Comparison of ENCODE assay signal across 19 mouse cellular contexts in genomic region chr14:55579511-55580496, GRCm38 (mm10). TPM values are rescaled to one million over a fixed set of nuclear protein-coding genes. Genes with fewer than 3 reads are reported as not detected.
DNase-seq lines count a peak whose midpoint lies in the region; ATAC-seq and TF ChIP-seq lines count a peak whose summit lies in the region.
"Had no signal": no experiment of that assay in that cellular context is flagged by ENCODE, and none has a peak within 500 bp of the region (broad histone marks: within the 10 kb centered on the region; RNA-seq: fewer than 3 reads in every experiment).

No protein-coding gene starts in this region.

- no peaks in the 10 kb centered on the region for H3K36me3 ChIP-seq in heart, adult 2 months (ENCODE audit: control insufficient read depth, insufficient read depth, low read length)
- peaks cover 13% of the 10 kb centered on the region; the same call in 1 of the 2 replicates for H3K36me3 ChIP-seq in liver, embryonic 11.5 days (ENCODE audit: control insufficient read depth, insufficient read depth, low read length)
- H3K36me3 ChIP-seq in MEL (ENCODE audit: control insufficient read depth in 1 of 2, insufficient read depth in 2 of 2, low read length in 2 of 2) = peaks cover 0 to 16% of the 10 kb centered on the region in 2 experiments; a peak in 2 of 4 replicates
- no peaks in the 10 kb centered on the region for H3K36me3 ChIP-seq in myocyte (ENCODE audit: control insufficient read depth, insufficient read depth)

- no peak for ATAC-seq in liver, embryonic 11.5 days (replicated peaks; ENCODE audit: low FRiP score)
- ATAC-seq in megakaryocyte, adult 5-6 weeks (ENCODE audit: poor library complexity, severe bottlenecking) = no peak

- no peak overlapping the region for H3K9ac ChIP-seq in heart, adult 2 months (ENCODE audit: low read depth, low read length)
- no peak overlapping the region for H3K9ac ChIP-seq in liver, embryonic 11.5 days (ENCODE audit: low read depth, low read length)
- no peak overlapping the region for H3K9ac ChIP-seq in MEL (ENCODE audit: control insufficient read depth, low read depth, low read length, poor library complexity, severe bottlenecking)
- H3K9ac ChIP-seq: stomach, embryonic 15.5 days had no signal

- peak overlapping the region; percentile 77 for H3K4me2 ChIP-seq in liver, embryonic 11.5 days
- H3K4me2 ChIP-seq in myocyte (ENCODE audit: low read depth) = no peak overlapping the region

- intact Hi-C loops in heart, adult 2 months (cut with DNase I) = no loop called here
- intact Hi-C loops in heart, postnatal 25 days (cut with DNase I) = no loop called here

- no peak overlapping the region for H3ac ChIP-seq in myocyte (ENCODE audit: control insufficient read depth, insufficient read length)

- H3K9me3 ChIP-seq in liver, embryonic 11.5 days (ENCODE audit: control insufficient read depth, low read length) = no peaks in the 10 kb centered on the region
- no peaks in the 10 kb centered on the region for H3K9me3 ChIP-seq in MEL (replicated peaks; ENCODE audit: insufficient read depth, low read length)
- H3K9me3 ChIP-seq: stomach, embryonic 15.5 days had no signal

- H3K79me2 ChIP-seq in heart, adult 2 months (replicated peaks; ENCODE audit: control insufficient read depth, insufficient read depth, low read length) = 0 out of 2 replicates have a peak, but pooled peaks cover 4% of the 10 kb centered on the region
- H3K79me2 ChIP-seq in MEL (ENCODE audit: control insufficient read depth, insufficient read depth, low read length, poor library complexity) (peaks cover 11% of the 10 kb centered on the region), myocyte (ENCODE audit: control insufficient read depth, insufficient read depth) (no peaks in the 10 kb centered on the region)

- 85% methylated on average over 23 of the region's 23 CpGs for WGBS in heart, adult 2 months
- WGBS in liver, embryonic 11.5 days = 86% methylated on average over 23 of the region's 23 CpGs

- TF ChIP-seq EP300 in heart, adult 2 months (IDR thresholded peaks at IDR 0.05; ENCODE audit: insufficient read depth, low read depth, low read length) = no peak
- TF ChIP-seq EP300 in MEL (IDR thresholded peaks at IDR 0.05; ENCODE audit: low read depth in 1 of 2, low read length in 2 of 2) = no peak

- no peak for TF ChIP-seq CTCF in heart, adult 2 months (IDR thresholded peaks at IDR 0.05)
- TF ChIP-seq CTCF in MEL (IDR thresholded peaks at IDR 0.05 in 2 of 3, conservative IDR thresholded peaks at IDR 0.05 in 1 of 3; ENCODE audit: control insufficient read depth in 1 of 3, insufficient read depth in 1 of 3, low read depth in 2 of 3, low read length in 3 of 3, poor library complexity in 1 of 3, severe bottlenecking in 1 of 3) = no peak

- peaks cover 3% of the 10 kb centered on the region; the same call in 1 of the 2 replicates for H3K4me1 ChIP-seq in heart, adult 2 months (ENCODE audit: control insufficient read depth, insufficient read depth, low read length)
- H3K4me1 ChIP-seq in liver, embryonic 11.5 days (replicated peaks; ENCODE audit: control insufficient read depth, insufficient read depth, low read length) = peaks cover 28% of the 10 kb centered on the region
- H3K4me1 ChIP-seq in MEL (ENCODE audit: control insufficient read depth in 1 of 2, insufficient read depth in 2 of 2, low read length in 2 of 2) = peaks cover 3 to 18% of the 10 kb centered on the region in 2 experiments

- no peak overlapping the region for H3K27ac ChIP-seq in heart, adult 2 months
- H3K27ac ChIP-seq in liver, embryonic 11.5 days (ENCODE audit: low read depth, low read length) = peak overlapping the region; percentile 35
- H3K27ac ChIP-seq in MEL (ENCODE audit: control insufficient read depth, low read depth, low read length) = no peak overlapping the region

- TF ChIP-seq POLR2A in heart, adult 2 months (IDR thresholded peaks at IDR 0.05; ENCODE audit: insufficient read depth, low read depth, low read length) = peak; percentile 33; the same call in 1 of the 2 replicates
- TF ChIP-seq POLR2A in MEL (IDR thresholded peaks at IDR 0.05; ENCODE audit: control insufficient read depth in 1 of 2, insufficient read depth in 1 of 2, low read depth in 1 of 2, low read length in 2 of 2, poor library complexity in 1 of 2) (no peak), myocyte (IDR thresholded peaks at IDR 0.05; ENCODE audit: insufficient read length, low read depth) (no peak)

- no peak overlapping the region for H3K4me3 ChIP-seq in heart, adult 2 months
- no peak overlapping the region for H3K4me3 ChIP-seq in liver, embryonic 11.5 days (ENCODE audit: low read depth, low read length)
- H3K4me3 ChIP-seq in MEL (ENCODE audit: control insufficient read depth in 1 of 2, insufficient read depth in 1 of 2, low read depth in 2 of 2, low read length in 2 of 2) = no peak overlapping the region
- peak overlapping the region; percentile 52 for H3K4me3 ChIP-seq in myocyte

- TF ChIP-seq RAD21 in MEL (IDR thresholded peaks at IDR 0.05; ENCODE audit: low read depth, low read length) = no peak

- DNase-seq in heart, adult 2 months = no peak
- no peak for DNase-seq in heart, postnatal 25 days (ENCODE audit: low spot score)
- no peak for DNase-seq in liver, embryonic 11.5 days (ENCODE audit: low spot score)
- no peak for DNase-seq in liver
- DNase-seq in MEL (ENCODE audit: low read depth, low spot score) = no peak
- no peak for DNase-seq in spleen, postnatal 36 days (ENCODE audit: low spot score in 2 of 2)
- DNase-seq: adrenal gland, postnatal 10 days; right cerebral cortex, postnatal 14 days; thymus, postnatal 36 days had no signal

- no peaks in the 10 kb centered on the region for H3K27me3 ChIP-seq in heart, adult 2 months (ENCODE audit: control insufficient read depth, insufficient read depth, low read length)
- no peaks in the 10 kb centered on the region for H3K27me3 ChIP-seq in liver, embryonic 11.5 days (replicated peaks; ENCODE audit: control insufficient read depth, insufficient read depth, low read length)
- H3K27me3 ChIP-seq in MEL (ENCODE audit: control insufficient read depth in 1 of 2, insufficient read depth in 2 of 2, low read length in 2 of 2) (no peaks in the 10 kb centered on the region), myocyte (ENCODE audit: control insufficient read depth, insufficient read depth, insufficient read length) (no peaks in the 10 kb centered on the region)
- H3K27me3 ChIP-seq: stomach, embryonic 15.5 days had no signal

RNA-seq across cellular contexts. Expression of gene Psme1, which starts 1.9 kb away (rescaled TPM):
- total RNA-seq in heart, adult 2 months (2021) = 100 to 1,000 TPM; 231 to 264 TPM
- 101 and 118 TPM in 2 replicates for polyA plus RNA-seq in heart, adult 2 months (2012; rRNA removed)
- total RNA-seq in heart, postnatal 25 days (2021) = 100 to 1,000 TPM; 249 to 283 TPM
- polyA plus RNA-seq in liver, embryonic 11.5 days (2014; fragmentation: Nextera tagmentation; extraction: Ambion mirVana) = 172 and 177 TPM in 2 replicates
- total RNA-seq in MEL (2012; rRNA removed) = 73.8 and 85.9 TPM in 2 replicates
- 100 to 1,000 TPM in 1 of 2 experiments, not detected in 1; 205 TPM for polyA plus RNA-seq in MEL (2012; ENCODE audit: insufficient read depth in 1 of 2, insufficient read length in 2 of 2, low read depth in 1 of 2, low replicate concordance in 2 of 2, missing spikeins in 1 of 2)
- polyA plus RNA-seq in myocyte (2012; fragmentation: generic; extraction: Trizol) = 81.7 TPM
- total RNA-seq in megakaryocyte, adult 5-6 weeks (2015) = 707 and 794 TPM in 2 replicates
- total RNA-seq in megakaryocyte, adult 5-6 weeks (2017) = 278 and 305 TPM in 2 replicates

RNA-seq across cellular contexts. Expression of gene Fitm1, which starts 4.4 kb away (rescaled TPM):
- 100 to 1,000 TPM; 165 to 187 TPM for total RNA-seq in heart, adult 2 months (2021)
- 323 and 403 TPM in 2 replicates for polyA plus RNA-seq in heart, adult 2 months (2012; rRNA removed)
- 100 to 1,000 TPM; 192 to 214 TPM for total RNA-seq in heart, postnatal 25 days (2021)
- polyA plus RNA-seq in liver, embryonic 11.5 days (2014; fragmentation: Nextera tagmentation; extraction: Ambion mirVana) = 2.2 and 2.6 TPM in 2 replicates
- not detected in 2 replicates for total RNA-seq in MEL (2012; rRNA removed)
- polyA plus RNA-seq in MEL (2012; ENCODE audit: insufficient read depth in 1 of 2, insufficient read length in 2 of 2, low read depth in 1 of 2, low replicate concordance in 2 of 2, missing spikeins in 1 of 2) (under 1 TPM in 1 of 2 experiments, not detected in 1; 0.07 TPM), myocyte (2012; fragmentation: generic; extraction: Trizol) (12.8 TPM)
- 0.33 TPM in 1 of 2 replicates, not detected in the other for total RNA-seq in megakaryocyte, adult 5-6 weeks (2015)
- not detected in 2 replicates for total RNA-seq in megakaryocyte, adult 5-6 weeks (2017)
- total RNA-seq: common myeloid progenitor, adult 5-6 weeks; hindbrain, postnatal 0 days; layer of hippocampus, postnatal 14 days; left cerebral cortex, postnatal 36 days; neutrophil, adult 5-6 weeks had no signal
- polyA plus RNA-seq: forebrain, embryonic 16.5 days; midbrain, embryonic 11.5 days had no signal

RNA-seq across cellular contexts. Expression of gene Emc9, which starts 5.3 kb away (rescaled TPM):
- 10 to 100 TPM; 58.4 to 61.1 TPM for total RNA-seq in heart, adult 2 months (2021)
- polyA plus RNA-seq in heart, adult 2 months (2012; rRNA removed) = 52.9 and 54.2 TPM in 2 replicates
- 10 to 100 TPM; 56.0 to 58.1 TPM for total RNA-seq in heart, postnatal 25 days (2021)
- 44.5 and 46.2 TPM in 2 replicates for polyA plus RNA-seq in liver, embryonic 11.5 days (2014; fragmentation: Nextera tagmentation; extraction: Ambion mirVana)
- 55.4 and 59.4 TPM in 2 replicates for total RNA-seq in MEL (2012; rRNA removed)
- polyA plus RNA-seq in MEL (2012; ENCODE audit: insufficient read depth in 1 of 2, insufficient read length in 2 of 2, low read depth in 1 of 2, low replicate concordance in 2 of 2, missing spikeins in 1 of 2) (10 to 100 TPM in 1 of 2 experiments, not detected in 1; 38.7 TPM), myocyte (2012; fragmentation: generic; extraction: Trizol) (18.5 TPM)
- total RNA-seq in megakaryocyte, adult 5-6 weeks (2015) = 11.2 and 15.9 TPM in 2 replicates
- 8.2 and 10.5 TPM in 2 replicates for total RNA-seq in megakaryocyte, adult 5-6 weeks (2017)

RNA-seq across cellular contexts. Expression of gene Psme2, which starts 11.1 kb away (rescaled TPM):
- total RNA-seq in heart, adult 2 months (2021) = 100 to 1,000 TPM; 119 to 120 TPM
- 37.3 and 56.7 TPM in 2 replicates for polyA plus RNA-seq in heart, adult 2 months (2012; rRNA removed)
- 100 to 1,000 TPM in 1 of 2 experiments, 10 to 100 TPM in 1; 93.4 to 101 TPM for total RNA-seq in heart, postnatal 25 days (2021)
- polyA plus RNA-seq in liver, embryonic 11.5 days (2014; fragmentation: Nextera tagmentation; extraction: Ambion mirVana) = 256 and 277 TPM in 2 replicates
- total RNA-seq in MEL (2012; rRNA removed) = 98.1 and 143 TPM in 2 replicates
- polyA plus RNA-seq in MEL (2012; ENCODE audit: insufficient read depth in 1 of 2, insufficient read length in 2 of 2, low read depth in 1 of 2, low replicate concordance in 2 of 2, missing spikeins in 1 of 2) (100 to 1,000 TPM in 1 of 2 experiments, not detected in 1; 231 TPM), myocyte (2012; fragmentation: generic; extraction: Trizol) (139 TPM)
- total RNA-seq in megakaryocyte, adult 5-6 weeks (2015) = 420 and 439 TPM in 2 replicates
- total RNA-seq in megakaryocyte, adult 5-6 weeks (2017) = 286 and 332 TPM in 2 replicates

RNA-seq across cellular contexts. Expression of gene Rnf31, which starts 11.7 kb away (rescaled TPM):
- 10 to 100 TPM; 27.5 to 30.9 TPM for total RNA-seq in heart, adult 2 months (2021)
- polyA plus RNA-seq in heart, adult 2 months (2012; rRNA removed) = 19.7 and 24.3 TPM in 2 replicates
- total RNA-seq in heart, postnatal 25 days (2021) = 10 to 100 TPM; 25.7 to 31.3 TPM
- 21.2 and 23.1 TPM in 2 replicates for polyA plus RNA-seq in liver, embryonic 11.5 days (2014; fragmentation: Nextera tagmentation; extraction: Ambion mirVana)
- 10.7 and 12.9 TPM in 2 replicates for total RNA-seq in MEL (2012; rRNA removed)
- 10 to 100 TPM in 1 of 2 experiments, not detected in 1; 24.5 TPM for polyA plus RNA-seq in MEL (2012; ENCODE audit: insufficient read depth in 1 of 2, insufficient read length in 2 of 2, low read depth in 1 of 2, low replicate concordance in 2 of 2, missing spikeins in 1 of 2)
- 11.2 TPM for polyA plus RNA-seq in myocyte (2012; fragmentation: generic; extraction: Trizol)
- 27.2 and 42.8 TPM in 2 replicates for total RNA-seq in megakaryocyte, adult 5-6 weeks (2015)
- total RNA-seq in megakaryocyte, adult 5-6 weeks (2017) = 20.2 and 25.7 TPM in 2 replicates

Comparison
In these comparisons a context has a peak if more than half of its experiments do, and no peak if none do; other contexts are left out.
1. RNA of gene Fitm1, which starts 4.4 kb away (total RNA-seq): 192 to 214 TPM in heart, postnatal 25 days and 165 to 187 TPM in heart, adult 2 months; 0.33 TPM in megakaryocyte, adult 5-6 weeks and not detected in MEL; every median in the first group is over 100 times any median in the second.